Mouse (Mus musculus): ENCODE data around the gene 1110051M20Rik. TPM values are rescaled to one million over a fixed set of nuclear protein-coding genes. Genes with fewer than 3 reads are reported as not detected.

Gene 1110051M20Rik
- polyA plus RNA-seq, 1 experiment from 2014 or later: 75.3 TPM

DNA sequence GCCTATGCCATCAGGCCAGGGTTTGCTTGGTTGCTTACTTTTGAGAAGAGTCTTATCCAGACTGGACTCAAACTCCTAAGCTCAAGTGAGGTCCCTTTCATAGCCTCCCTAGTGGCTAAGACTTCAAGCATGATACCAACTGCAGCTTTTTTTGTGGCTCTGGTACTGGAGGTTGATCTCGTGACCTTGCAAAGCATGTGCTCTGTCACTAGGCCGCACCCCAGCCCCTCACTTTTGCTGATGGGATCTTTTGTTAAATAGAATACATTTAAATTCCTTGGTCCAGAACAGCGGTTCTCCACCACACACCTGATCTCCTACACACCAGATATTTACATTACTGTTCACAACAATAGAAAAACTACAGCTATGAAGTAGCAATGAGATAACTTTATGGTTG is 150.3 kb downstream of the 1110051M20Rik start:
- no peaks in the 10 kb centered on the region for H3K27me3 ChIP-seq (ENCODE audit: control insufficient read depth, insufficient read depth, low read length)
- no peak overlapping the region for H3K4me2 ChIP-seq (ENCODE audit: low read depth, severe bottlenecking)
- no peak overlapping the region for H3K27ac ChIP-seq (replicated peaks; ENCODE audit: low read depth, low read length)
- H3K9me3 ChIP-seq (ENCODE audit: control insufficient read depth, low read length): no peaks in the 10 kb centered on the region
- no peak overlapping the region for H3K4me3 ChIP-seq (ENCODE audit: low read depth, low read length)
- 90% methylated on average over 3 of the region's 3 CpGs for WGBS
- no peaks in the 10 kb centered on the region for H3K36me3 ChIP-seq (ENCODE audit: control insufficient read depth, insufficient read depth, low read length)
- H3K4me1 ChIP-seq (ENCODE audit: control insufficient read depth, insufficient read depth, low read length): peaks cover 5% of the 10 kb centered on the region
- ATAC-seq (ENCODE audit: insufficient number of reproducible peaks, low FRiP score, low TSS enrichment, low read depth) (no peak), DNase-seq (ENCODE audit: low spot score) (no peak)
- H3K9ac ChIP-seq (ENCODE audit: low read length): no peak overlapping the region

GRCm38 (mm10) chr2:91291197-91292007 is 153.1 kb downstream of the 1110051M20Rik start:
- no peak overlapping the region for H3K4me2 ChIP-seq (ENCODE audit: low read depth, severe bottlenecking)
- no peaks in the 10 kb centered on the region for H3K27me3 ChIP-seq (ENCODE audit: control insufficient read depth, insufficient read depth, low read length)
- no peaks in the 10 kb centered on the region for H3K4me1 ChIP-seq (ENCODE audit: control insufficient read depth, insufficient read depth, low read length)
- H3K36me3 ChIP-seq (ENCODE audit: control insufficient read depth, insufficient read depth, low read length): no peaks in the 10 kb centered on the region
- no peak overlapping the region for H3K4me3 ChIP-seq (ENCODE audit: low read depth, low read length)
- WGBS: 70% methylated on average over 12 of the region's 12 CpGs
- no peaks in the 10 kb centered on the region for H3K9me3 ChIP-seq (ENCODE audit: control insufficient read depth, low read length)
- H3K27ac ChIP-seq (replicated peaks; ENCODE audit: low read depth, low read length): no peak overlapping the region
- DNase-seq (ENCODE audit: low spot score) (no peak), ATAC-seq (ENCODE audit: insufficient number of reproducible peaks, low FRiP score, low TSS enrichment, low read depth) (no peak)
- no peak overlapping the region for H3K9ac ChIP-seq (ENCODE audit: low read length)

GRCm38 (mm10) chr2:91287563-91287962 is 156.9 kb downstream of the 1110051M20Rik start:
- peaks cover 4% of the 10 kb centered on the region for H3K4me1 ChIP-seq (ENCODE audit: control insufficient read depth, insufficient read depth, low read length)
- no peak overlapping the region for H3K4me2 ChIP-seq (ENCODE audit: low read depth, severe bottlenecking)
- H3K4me3 ChIP-seq (ENCODE audit: low read depth, low read length): no peak overlapping the region
- no peak overlapping the region for H3K9ac ChIP-seq (ENCODE audit: low read length)
- H3K36me3 ChIP-seq (ENCODE audit: control insufficient read depth, insufficient read depth, low read length): no peaks in the 10 kb centered on the region
- ATAC-seq (ENCODE audit: insufficient number of reproducible peaks, low FRiP score, low TSS enrichment, low read depth) (no peak), DNase-seq (ENCODE audit: low spot score) (no peak)
- no peaks in the 10 kb centered on the region for H3K9me3 ChIP-seq (ENCODE audit: control insufficient read depth, low read length)
- 69% methylated on average over 6 of the region's 6 CpGs for WGBS
- H3K27me3 ChIP-seq (ENCODE audit: control insufficient read depth, insufficient read depth, low read length): no peaks in the 10 kb centered on the region
- no peak overlapping the region for H3K27ac ChIP-seq (replicated peaks; ENCODE audit: low read depth, low read length)

- H3K4me2 ChIP-seq (ENCODE audit: low read depth, severe bottlenecking): no peak overlapping the region
- H3K9ac ChIP-seq (ENCODE audit: low read length): no peak overlapping the region
- DNase-seq (ENCODE audit: low spot score) (peak; percentile 88), ATAC-seq (ENCODE audit: insufficient number of reproducible peaks, low FRiP score, low TSS enrichment, low read depth) (no peak)
- H3K4me3 ChIP-seq (ENCODE audit: low read depth, low read length): no peak overlapping the region
- 15% methylated on average over 7 of the region's 7 CpGs for WGBS
- H3K36me3 ChIP-seq (ENCODE audit: control insufficient read depth, insufficient read depth, low read length): no peaks in the 10 kb centered on the region
- H3K4me1 ChIP-seq (ENCODE audit: control insufficient read depth, insufficient read depth, low read length): peaks cover 4% of the 10 kb centered on the region
- no peaks in the 10 kb centered on the region for H3K27me3 ChIP-seq (ENCODE audit: control insufficient read depth, insufficient read depth, low read length)
- no peak overlapping the region for H3K27ac ChIP-seq (replicated peaks; ENCODE audit: low read depth, low read length)
- H3K9me3 ChIP-seq (ENCODE audit: control insufficient read depth, low read length): no peaks in the 10 kb centered on the region
Observed at GRCm38 (mm10) chr2:91285885-91286505, 158.5 kb downstream of the 1110051M20Rik start.

- no peak overlapping the region for H3K4me2 ChIP-seq (ENCODE audit: low read depth, severe bottlenecking)
- no peak overlapping the region for H3K27ac ChIP-seq (replicated peaks; ENCODE audit: low read depth, low read length)
- 64% methylated on average over 13 of the region's 13 CpGs for WGBS
- no peaks in the 10 kb centered on the region for H3K9me3 ChIP-seq (ENCODE audit: control insufficient read depth, low read length)
- no peaks in the 10 kb centered on the region for H3K27me3 ChIP-seq (ENCODE audit: control insufficient read depth, insufficient read depth, low read length)
- no peaks in the 10 kb centered on the region for H3K36me3 ChIP-seq (ENCODE audit: control insufficient read depth, insufficient read depth, low read length)
- H3K4me3 ChIP-seq (ENCODE audit: low read depth, low read length): no peak overlapping the region
- H3K9ac ChIP-seq (ENCODE audit: low read length): no peak overlapping the region
- H3K4me1 ChIP-seq (ENCODE audit: control insufficient read depth, insufficient read depth, low read length): peaks cover 4% of the 10 kb centered on the region
- ATAC-seq (ENCODE audit: insufficient number of reproducible peaks, low FRiP score, low TSS enrichment, low read depth) (no peak), DNase-seq (ENCODE audit: low spot score) (no peak)
Observed at GRCm38 (mm10) chr2:91284375-91285199, 159.9 kb downstream of the 1110051M20Rik start.

- Histone ChIP-seq H3K27ac (replicated peaks; ENCODE audit: low read depth, low read length) (no peak overlapping the region), H3K36me3 (ENCODE audit: control insufficient read depth, insufficient read depth, low read length) (no peaks in the 10 kb centered on the region), H3K27me3 (ENCODE audit: control insufficient read depth, insufficient read depth, low read length) (no peaks in the 10 kb centered on the region), H3K4me1 (ENCODE audit: control insufficient read depth, insufficient read depth, low read length) (peaks cover 4% of the 10 kb centered on the region), H3K9me3 (ENCODE audit: control insufficient read depth, low read length) (no peaks in the 10 kb centered on the region), H3K4me3 (ENCODE audit: low read depth, low read length) (no peak overlapping the region), H3K4me2 (ENCODE audit: low read depth, severe bottlenecking) (no peak overlapping the region), H3K9ac (ENCODE audit: low read length) (no peak overlapping the region)
- no peak for ATAC-seq (ENCODE audit: insufficient number of reproducible peaks, low FRiP score, low TSS enrichment, low read depth)
- 78% methylated on average over 3 of the region's 3 CpGs for WGBS
- DNase-seq (ENCODE audit: low spot score): no peak
Observed at GRCm38 (mm10) chr2:91283972-91284371, 160.5 kb downstream of the 1110051M20Rik start.

DNA sequence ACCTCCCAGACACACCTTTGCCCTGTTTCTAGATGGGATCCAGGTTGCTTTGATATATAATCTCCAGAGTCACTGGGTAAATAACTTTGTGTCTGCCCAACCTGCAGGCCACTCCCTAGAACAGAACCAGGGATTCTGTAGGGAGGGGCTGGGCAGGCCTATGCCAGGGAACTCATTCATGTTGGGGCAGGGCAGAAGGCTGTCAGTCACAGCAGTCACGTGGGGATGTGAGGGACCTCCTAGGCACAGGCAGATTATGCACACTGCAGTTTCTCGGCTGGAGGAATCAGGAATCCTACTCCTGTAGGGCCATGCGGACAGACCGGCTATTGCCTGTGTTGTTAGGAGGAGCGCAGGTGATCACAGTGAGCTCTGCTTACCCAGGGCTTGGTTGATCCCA is 163.1 kb downstream of the 1110051M20Rik start:
- H3K4me1 ChIP-seq (ENCODE audit: control insufficient read depth, insufficient read depth, low read length): peaks cover 4% of the 10 kb centered on the region
- no peaks in the 10 kb centered on the region for H3K36me3 ChIP-seq (ENCODE audit: control insufficient read depth, insufficient read depth, low read length)
- WGBS: 50% methylated on average over 5 of the region's 5 CpGs
- H3K4me3 ChIP-seq (ENCODE audit: low read depth, low read length): no peak overlapping the region
- ATAC-seq (ENCODE audit: insufficient number of reproducible peaks, low FRiP score, low TSS enrichment, low read depth): 0 out of 2 replicates have a peak, but pooled peaks have one; percentile 24
- H3K9ac ChIP-seq (ENCODE audit: low read length): no peak overlapping the region
- H3K27me3 ChIP-seq (ENCODE audit: control insufficient read depth, insufficient read depth, low read length): no peaks in the 10 kb centered on the region
- H3K4me2 ChIP-seq (ENCODE audit: low read depth, severe bottlenecking): no peak overlapping the region
- no peak overlapping the region for H3K27ac ChIP-seq (replicated peaks; ENCODE audit: low read depth, low read length)
- H3K9me3 ChIP-seq (ENCODE audit: control insufficient read depth, low read length): no peaks in the 10 kb centered on the region
- DNase-seq (ENCODE audit: low spot score): no peak

DNA sequence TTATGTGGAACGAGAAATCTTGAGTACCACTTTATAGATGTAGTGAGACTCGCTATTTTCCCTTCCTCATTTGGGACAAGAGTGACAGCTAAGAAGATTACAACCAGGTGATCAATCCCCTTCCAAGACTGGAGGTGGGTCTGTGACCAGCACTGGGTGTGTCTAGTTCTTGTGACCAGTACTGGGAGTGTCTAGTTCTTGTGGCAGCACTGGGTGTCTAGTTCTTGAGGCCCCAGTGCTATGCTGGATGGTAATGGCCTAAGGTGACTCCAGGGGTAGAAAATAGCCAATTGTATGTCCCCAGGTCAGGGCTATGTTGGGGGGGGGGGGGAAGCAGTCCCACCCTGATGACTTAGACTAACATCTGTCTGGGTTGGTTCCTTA is 165.1 kb downstream of the 1110051M20Rik start:
- H3K4me1 ChIP-seq (ENCODE audit: control insufficient read depth, insufficient read depth, low read length): peaks cover 4% of the 10 kb centered on the region
- peaks cover 18% of the 10 kb centered on the region for H3K36me3 ChIP-seq (ENCODE audit: control insufficient read depth, insufficient read depth, low read length)
- no peak overlapping the region for H3K4me3 ChIP-seq (ENCODE audit: low read depth, low read length)
- no peak for DNase-seq (ENCODE audit: low spot score)
- ATAC-seq (ENCODE audit: insufficient number of reproducible peaks, low FRiP score, low TSS enrichment, low read depth): no peak
- 68% methylated on average over 2 of the region's 2 CpGs for WGBS
- H3K9ac ChIP-seq (ENCODE audit: low read length): no peak overlapping the region
- no peaks in the 10 kb centered on the region for H3K9me3 ChIP-seq (ENCODE audit: control insufficient read depth, low read length)
- H3K27ac ChIP-seq (replicated peaks; ENCODE audit: low read depth, low read length): no peak overlapping the region
- no peaks in the 10 kb centered on the region for H3K27me3 ChIP-seq (ENCODE audit: control insufficient read depth, insufficient read depth, low read length)
- H3K4me2 ChIP-seq (ENCODE audit: low read depth, severe bottlenecking): no peak overlapping the region

All from limb, embryonic 11.5 days (tissue).